Mouse (Mus musculus) C2C12 (cell line): ENCODE measurements around the gene Hs3st6. TPM values are rescaled to one million over a fixed set of nuclear protein-coding genes. Genes with fewer than 3 reads are reported as not detected.
"Not testable (repeated sequence)": the region's sequence is repeated elsewhere in the genome, so short reads cannot be mapped to it uniquely, and the experiment has no call there.

ENCODE experiments used
- H3K27me3 ChIP-seq: one replicate; pipeline ENCODE4 v1.6.1; 2011; ENCODE audit not compliant: control insufficient read depth, insufficient read depth, insufficient read length
- H3K36me3 ChIP-seq: one replicate; pipeline ENCODE4 v1.6.1; 2011; ENCODE audit not compliant: control insufficient read depth, insufficient read depth
- H3K4me3 ChIP-seq: one replicate; pipeline ENCODE4 v1.5.1; 2011; ENCODE audit warnings: mild to moderate bottlenecking, control low read depth; ENCODE audit not compliant: poor library complexity, insufficient read depth, severe bottlenecking
- H3K79me2 ChIP-seq: one replicate; pipeline ENCODE4 v1.6.1; 2011; ENCODE audit not compliant: control insufficient read depth, insufficient read depth
- H3K79me3 ChIP-seq: one replicate; pipeline ENCODE4 v1.6.1; 2011; ENCODE audit warnings: low read depth, control low read depth
- H3ac ChIP-seq: one replicate; pipeline ENCODE3; 2011; ENCODE audit warnings: low read depth; ENCODE audit not compliant: control insufficient read depth, insufficient read length
- CEBPB ChIP-seq: IDR thresholded peaks from one replicate; pipeline ENCODE4 v1.6.1; 2011; ENCODE audit warnings: low read depth, mild to moderate bottlenecking, control low read depth, moderate library complexity
- CTCF ChIP-seq: IDR thresholded peaks from one replicate; pipeline ENCODE4 v1.5.1; 2011; ENCODE audit not compliant: control insufficient read depth, insufficient read depth, insufficient read length
- FOSL1 ChIP-seq: IDR thresholded peaks from one replicate; pipeline ENCODE4 v1.8.0; 2011; ENCODE audit warnings: mild to moderate bottlenecking, low read length; ENCODE audit not compliant: poor library complexity, insufficient read depth, severe bottlenecking
- MAX ChIP-seq: IDR thresholded peaks from one replicate; pipeline ENCODE4 v1.6.1; 2011; ENCODE audit warnings: mild to moderate bottlenecking, control low read depth
- MYOD1 ChIP-seq: IDR thresholded peaks from one replicate; pipeline ENCODE4 v1.6.1; 2011; ENCODE audit warnings: low read depth; ENCODE audit not compliant: control insufficient read depth, insufficient read length
- MYOG ChIP-seq: IDR thresholded peaks from one replicate; pipeline ENCODE4 v1.6.1; 2011; ENCODE audit not compliant: control insufficient read depth, insufficient read length; ENCODE audit errors: extremely low read depth
- USF1 ChIP-seq: IDR thresholded peaks from one replicate; pipeline ENCODE4 v1.6.1; 2011; ENCODE audit warnings: low read depth, mild to moderate bottlenecking, control low read depth, moderate library complexity
- polyA plus RNA-seq: library from polyadenylated mRNA; unstranded; fragments of >200 nt; fragmentation: generic; extraction: Trizol; gene quantifications from one replicate; pipeline ENCODE4 v1.2.1, GENCODE M21; 2012; ENCODE audit warnings: missing spikeins

The Hs3st6 gene
- polyA plus RNA-seq, 1 experiment, result not detected

DNA sequence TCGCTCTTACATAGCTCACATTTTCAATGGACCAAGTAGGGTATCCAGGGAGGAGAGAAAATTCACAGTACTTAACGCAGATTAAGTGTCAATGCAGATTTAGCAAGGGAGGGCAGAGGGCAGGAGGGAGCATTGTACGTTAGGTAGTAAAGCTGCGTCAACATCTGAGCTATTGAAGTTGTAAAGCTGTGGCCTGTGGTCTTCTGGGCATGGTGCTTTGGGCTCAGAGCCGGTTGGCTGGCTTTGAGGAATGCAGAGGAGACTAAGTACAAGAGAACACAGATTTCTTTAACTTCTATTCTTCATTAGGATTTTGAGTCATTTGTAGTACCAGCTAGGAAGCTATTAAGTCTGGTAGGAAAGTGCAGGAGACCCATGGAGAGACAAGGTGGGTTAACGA lies 37.2 kb upstream of the Hs3st6 start:
- Histone ChIP-seq H3K27me3 (no peaks in the 10 kb centered on the region), H3K79me2 (peaks cover 29% of the 10 kb centered on the region), H3K79me3 (peaks cover 4% of the 10 kb centered on the region), H3K36me3 (peaks cover 13% of the 10 kb centered on the region), H3ac (no peak overlapping the region), H3K4me3 (no peak overlapping the region)
- no peak for TF ChIP-seq MYOD1
- TF ChIP-seq MAX, result no peak
- no peak for TF ChIP-seq CTCF
- no peak for TF ChIP-seq MYOG
- no peak for TF ChIP-seq FOSL1
- no peak for TF ChIP-seq USF1
- TF ChIP-seq CEBPB, result no peak

DNA sequence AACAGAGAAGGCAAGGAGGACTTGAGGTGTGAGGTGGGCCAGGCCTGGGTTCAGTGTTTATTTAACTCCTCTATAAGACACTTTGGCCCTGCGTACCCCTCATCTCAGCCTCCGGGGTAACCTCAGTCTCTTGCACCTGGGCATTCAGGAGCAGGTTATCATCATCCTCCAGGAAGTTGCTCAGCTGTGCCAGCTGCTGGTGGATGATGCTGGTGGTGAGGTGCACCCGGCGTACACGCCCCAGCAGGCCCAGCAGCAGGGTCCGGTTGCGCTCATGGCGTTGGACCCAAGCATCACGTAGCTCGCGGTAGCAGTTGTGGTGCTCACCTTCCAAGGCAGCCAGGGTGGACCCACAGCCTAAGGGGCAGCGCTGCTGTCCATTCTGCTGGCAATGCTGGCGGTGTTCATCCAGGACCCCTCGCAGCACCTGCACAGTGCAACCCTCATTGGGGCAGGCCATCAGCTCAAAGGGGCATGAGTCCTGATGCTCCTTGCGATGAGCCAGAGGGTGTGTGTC lies 36.6 kb upstream of the Hs3st6 start:
- Histone ChIP-seq H3ac (no peak overlapping the region), H3K27me3 (no peaks in the 10 kb centered on the region), H3K36me3 (peaks cover 17% of the 10 kb centered on the region), H3K4me3 (no peak overlapping the region), H3K79me2 (peaks cover 36% of the 10 kb centered on the region), H3K79me3 (peaks cover 7% of the 10 kb centered on the region)
- no peak for TF ChIP-seq MYOG
- no peak for TF ChIP-seq MAX
- no peak for TF ChIP-seq CEBPB
- no peak for TF ChIP-seq MYOD1
- TF ChIP-seq CTCF, result no peak
- TF ChIP-seq USF1, result no peak

DNA sequence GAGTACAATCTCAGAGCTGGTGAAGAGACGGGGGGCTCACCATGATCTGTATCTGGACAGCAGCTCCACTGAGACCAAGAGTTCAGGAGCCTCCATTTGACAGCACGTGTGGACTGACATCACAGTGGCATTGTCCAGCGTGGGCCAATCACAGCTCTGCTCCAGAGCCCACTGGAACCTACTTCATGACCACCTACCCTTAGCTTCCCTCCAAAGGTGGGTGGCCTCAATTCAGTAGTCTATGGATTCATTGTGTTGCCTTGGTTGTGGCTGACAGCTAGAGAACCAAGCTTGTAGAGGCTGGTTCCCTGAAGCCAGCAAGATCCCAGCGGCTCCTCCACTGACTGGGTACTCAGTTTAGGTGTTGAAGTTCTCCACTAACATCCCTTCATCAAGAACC lies 34.8 kb upstream of the Hs3st6 start, which contains the start of the genes Rnf151 and Rps2:
Gene Rnf151 (minus strand): TSS at position 121 of the 400 bp plus-strand sequence.
Gene Rps2 (plus strand): TSS at position 174 of the 400 bp plus-strand sequence.
- Histone ChIP-seq H3K79me2 (peaks cover 53% of the 10 kb centered on the region), H3K36me3 (peaks cover 31% of the 10 kb centered on the region), H3ac (peak within 1 kb of the TSS; percentile 33), H3K27me3 (no peaks in the 10 kb centered on the region), H3K4me3 (peak within 1 kb of the TSS; percentile 68), H3K79me3 (peaks cover 19% of the 10 kb centered on the region)
- TF ChIP-seq MYOD1 (no peak), MAX (no peak), FOSL1 (no peak), USF1 (no peak), MYOG (no peak), CTCF (no peak), CEBPB (no peak)

DNA sequence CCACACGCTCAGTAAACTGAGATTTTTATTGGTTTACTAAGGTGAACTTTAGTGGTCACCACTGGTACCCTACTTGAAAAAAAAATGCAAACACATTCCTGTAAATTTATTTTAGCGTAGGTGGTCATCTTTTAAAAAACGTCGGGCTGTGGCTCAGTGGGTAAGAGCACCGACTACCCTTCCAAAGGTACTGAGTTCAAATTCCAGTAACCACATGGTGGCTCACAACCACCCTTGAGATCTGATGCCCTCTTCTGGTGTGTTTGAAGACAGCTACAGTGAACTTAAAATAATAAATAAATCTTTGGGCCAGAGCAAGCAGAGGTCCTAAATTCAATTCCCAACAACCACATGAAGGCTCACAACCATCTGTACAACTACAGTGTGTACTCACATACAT lies 33.9 kb upstream of the Hs3st6 start:
- H3K36me3 ChIP-seq, result peaks cover 31% of the 10 kb centered on the region
- peaks cover 23% of the 10 kb centered on the region for H3K79me3 ChIP-seq
- peak overlapping the region; percentile 8 for H3ac ChIP-seq
- not testable (repeated sequence) for H3K27me3 ChIP-seq
- peak overlapping the region; percentile 68 for H3K4me3 ChIP-seq
- H3K79me2 ChIP-seq, result peaks cover 63% of the 10 kb centered on the region

DNA sequence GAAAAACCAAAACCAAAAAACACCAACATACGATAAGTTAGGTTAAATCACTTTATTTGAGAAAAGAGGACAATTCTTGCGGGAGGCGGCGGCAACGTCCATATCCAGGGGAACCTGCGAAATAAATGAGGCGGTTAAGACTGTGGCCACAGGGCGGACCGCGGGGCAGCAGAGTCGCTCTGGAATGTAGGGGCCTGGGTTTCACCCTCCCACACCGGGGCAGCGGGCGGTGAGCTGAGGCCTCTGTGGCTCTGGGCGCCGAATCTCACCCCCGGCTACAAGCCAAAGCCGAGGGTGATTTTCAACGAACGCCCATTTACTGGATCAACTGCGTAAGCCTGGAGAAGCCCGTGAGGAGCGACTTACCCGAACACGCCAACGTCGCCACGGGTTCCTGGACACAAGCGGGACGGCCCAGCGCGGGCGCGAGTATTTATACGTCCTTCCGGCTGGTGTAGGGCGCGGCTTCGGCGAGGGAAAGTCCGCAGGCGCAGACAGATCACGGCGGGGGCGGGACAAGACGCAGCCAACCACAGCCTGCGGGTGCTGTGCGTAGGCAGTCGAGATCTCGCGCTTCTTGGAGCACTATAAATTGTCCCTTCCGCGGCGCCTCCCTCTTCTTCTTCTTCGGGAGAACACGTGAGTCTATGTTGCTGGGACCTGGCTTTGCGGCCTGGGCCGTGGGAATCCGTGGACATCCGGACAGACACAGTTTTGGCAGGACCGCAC lies 33.1 kb upstream of the Hs3st6 start:
- Histone ChIP-seq H3K36me3 (peaks cover 31% of the 10 kb centered on the region), H3K79me2 (peaks cover 65% of the 10 kb centered on the region), H3K79me3 (peaks cover 24% of the 10 kb centered on the region), H3ac (peak overlapping the region; percentile 78), H3K27me3 (no peaks in the 10 kb centered on the region), H3K4me3 (peak overlapping the region; percentile 68)
- TF ChIP-seq MYOD1 (no peak), MAX (no peak), MYOG (no peak), CEBPB (no peak), FOSL1 (no peak), USF1 (no peak), CTCF (no peak)

DNA sequence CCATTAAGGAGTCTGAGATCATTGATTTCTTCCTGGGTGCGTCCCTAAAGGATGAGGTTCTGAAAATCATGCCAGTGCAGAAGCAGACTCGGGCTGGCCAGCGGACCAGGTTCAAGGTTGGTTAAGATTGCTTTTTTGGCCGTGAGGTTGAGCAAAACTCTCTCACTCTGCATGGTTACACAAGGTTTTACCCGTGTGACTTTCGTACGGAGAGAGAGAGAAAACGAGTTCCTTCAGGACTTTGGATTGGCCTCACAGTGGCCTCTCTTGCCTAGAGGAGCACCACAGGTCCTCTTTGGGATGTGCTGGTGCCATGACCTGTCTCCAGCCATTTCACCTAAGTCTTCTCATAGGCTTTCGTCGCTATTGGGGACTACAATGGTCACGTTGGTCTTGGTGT lies 32.2 kb upstream of the Hs3st6 start:
- peaks cover 31% of the 10 kb centered on the region for H3K36me3 ChIP-seq

DNA sequence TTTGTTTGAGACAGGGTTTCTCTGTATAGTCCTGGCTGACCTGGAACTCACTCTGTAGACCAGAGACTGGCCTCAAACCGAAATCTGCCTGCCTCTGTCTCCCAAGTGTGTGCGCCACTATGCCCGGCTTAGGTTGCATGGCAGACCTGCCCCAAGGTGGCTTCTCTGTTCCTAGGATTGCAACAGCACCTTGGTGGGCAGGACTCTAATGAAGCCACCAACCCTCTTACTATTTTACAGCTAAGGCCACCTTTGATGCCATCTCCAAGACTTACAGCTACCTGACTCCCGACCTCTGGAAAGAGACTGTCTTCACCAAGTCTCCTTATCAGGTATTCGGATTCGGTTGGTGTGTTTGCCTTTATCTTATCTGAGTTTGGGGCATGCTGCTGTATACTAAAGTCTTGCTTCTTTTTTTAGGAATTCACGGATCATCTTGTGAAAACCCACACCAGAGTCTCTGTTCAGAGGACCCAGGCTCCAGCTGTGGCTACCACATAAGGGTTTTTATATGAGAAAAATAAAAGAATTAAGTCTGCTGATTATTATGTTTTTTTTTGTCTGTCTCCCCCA lies 31.3 kb upstream of the Hs3st6 start:
- Histone ChIP-seq H3K79me3 (peaks cover 24% of the 10 kb centered on the region), H3K79me2 (peaks cover 65% of the 10 kb centered on the region), H3ac (peak overlapping the region; percentile 89), H3K36me3 (peaks cover 31% of the 10 kb centered on the region), H3K4me3 (peak overlapping the region; percentile 32)
- not testable (repeated sequence) for H3K27me3 ChIP-seq

More for the DNA sequence above, 32.2 kb upstream of the Hs3st6 start:
- Histone ChIP-seq H3K79me3 (peaks cover 24% of the 10 kb centered on the region), H3ac (peak overlapping the region; percentile 96), H3K79me2 (peaks cover 65% of the 10 kb centered on the region), H3K4me3 (peak overlapping the region; percentile 68)
- not testable (repeated sequence) for H3K27me3 ChIP-seq
